Mouse (Mus musculus): ENCODE measurements around the gene Hist2h2aa1. TPM values are rescaled to one million over a fixed set of nuclear protein-coding genes. Genes with fewer than 3 reads are reported as not detected.
A peak's percentile ranks its signal among the peaks of the same experiment; 100 is the strongest.

Hist2h2aa1 gene
- total and polyA plus RNA-seq, 3 experiments: 0.64 to 1,515 (median 113) TPM

GRCm38 (mm10) chr3:96240799-96241197 is 4.5 kb upstream of the Hist2h2aa1 start:
- dilution Hi-C loops (cut with MboI; ENCODE audit: extremely low pct_ligation_motif_present, extremely low pct_unique_long_range_greater_than_20kb, low sequenced_read_pairs) (no loop called here), in situ Hi-C loops (cut with MboI; ENCODE audit: low pct_ligation_motif_present, low pct_unique_long_range_greater_than_20kb, low sequenced_read_pairs) (no loop called here)
- TF ChIP-seq NELFE (IDR thresholded peaks at IDR 0.05; ENCODE audit: low read depth, low read length): peak; percentile 32; the same call in 1 of the 2 replicates
- no peak for TF ChIP-seq MYC (IDR thresholded peaks at IDR 0.05; ENCODE audit: low read depth, low read length)
- no peak for TF ChIP-seq UBTF (IDR thresholded peaks at IDR 0.05; ENCODE audit: low read depth, low read length)
- no peak for TF ChIP-seq E2F4 (IDR thresholded peaks at IDR 0.05; ENCODE audit: insufficient replicate concordance, low read depth, low read length)
- no peak for TF ChIP-seq SIN3A (IDR thresholded peaks at IDR 0.05; ENCODE audit: low read length)
- H3K4me1 ChIP-seq (ENCODE audit: control insufficient read depth in 1 of 2, insufficient read depth in 2 of 2): peaks cover 10 to 42% of the 10 kb centered on the region in 2 experiments
- H3K4me3 ChIP-seq (replicated peaks in 1 of 3; ENCODE audit: low read depth in 2 of 3, low read length in 2 of 3, poor library complexity in 1 of 3): peak overlapping the region in 2 of 3 experiments; percentile 20 to 40
- no peaks in the 10 kb centered on the region for H3K79me2 ChIP-seq (replicated peaks; ENCODE audit: control insufficient read depth, extremely low read depth, insufficient read depth, poor library complexity, severe bottlenecking)
- no peaks in the 10 kb centered on the region for H3K36me3 ChIP-seq (replicated peaks in 1 of 2; ENCODE audit: control insufficient read depth in 1 of 2, insufficient read depth in 1 of 2, low read length in 1 of 2)
- H3K9ac ChIP-seq (ENCODE audit: insufficient read depth, low read depth): peak overlapping the region; percentile 95
- H3K4me2 ChIP-seq (ENCODE audit: insufficient read depth, low read depth, poor library complexity, severe bottlenecking): no peak overlapping the region
- H3K27ac ChIP-seq (ENCODE audit: insufficient read depth, low read depth): peak overlapping the region; percentile 57; the same call in 1 of the 2 replicates
- H3K27me3 ChIP-seq (replicated peaks): no peaks in the 10 kb centered on the region
- DNase-seq (ENCODE audit: extremely low read depth): no peak
- no peaks in the 10 kb centered on the region for H3K9me3 ChIP-seq (replicated peaks; ENCODE audit: low read length)

GRCm38 (mm10) chr3:96243921-96244572 is 1.2 kb upstream of the Hist2h2aa1 start:
- TF ChIP-seq GABPA (IDR thresholded peaks at IDR 0.05; ENCODE audit: insufficient replicate concordance, low read depth, low read length) (no peak), IRF4 (IDR thresholded peaks at IDR 0.05; ENCODE audit: low read depth, low read length) (peak; percentile 37; the same call in 1 of the 2 replicates), UBTF (IDR thresholded peaks at IDR 0.05; ENCODE audit: low read depth, low read length) (no peak), MAFK (IDR thresholded peaks at IDR 0.05; ENCODE audit: insufficient replicate concordance, low read length) (no peak), POLR2A (IDR thresholded peaks at IDR 0.05; ENCODE audit: low read depth, low read length) (no peak; the same call in 1 of the 2 replicates), MAX (IDR thresholded peaks at IDR 0.05; ENCODE audit: low read length) (peak; percentile 54), TBP (conservative IDR thresholded peaks at IDR 0.05; ENCODE audit: low read depth, low read length) (peak; percentile 58; the same call in 1 of the 2 replicates), ZMIZ1 (IDR thresholded peaks at IDR 0.05; ENCODE audit: low read depth, low read length) (peak; percentile 47; the same call in 1 of the 2 replicates), PAX5 (IDR thresholded peaks at IDR 0.05; ENCODE audit: low read length) (no peak), CHD1 (IDR thresholded peaks at IDR 0.05; ENCODE audit: low read depth, low read length) (peak; percentile 81; the same call in 1 of the 2 replicates), NELFE (IDR thresholded peaks at IDR 0.05; ENCODE audit: low read depth, low read length) (peak; percentile 53; the same call in 1 of the 2 replicates), MYC (IDR thresholded peaks at IDR 0.05; ENCODE audit: low read depth, low read length) (peak; percentile 84), EP300 (IDR thresholded peaks at IDR 0.05; ENCODE audit: low read length) (no peak), JUN (IDR thresholded peaks at IDR 0.05; ENCODE audit: insufficient read depth, low read depth, low read length) (no peak), ETS1 (conservative IDR thresholded peaks at IDR 0.05; ENCODE audit: low read depth, low read length) (no peak), CHD2 (IDR thresholded peaks at IDR 0.05; ENCODE audit: low read length) (no peak), TCF12 (IDR thresholded peaks at IDR 0.05; ENCODE audit: low read depth, low read length) (peak; percentile 55), MXI1 (IDR thresholded peaks at IDR 0.05; ENCODE audit: low read depth, low read length) (peak; percentile 92), SIN3A (IDR thresholded peaks at IDR 0.05; ENCODE audit: low read length) (peak; percentile 52; the same call in 1 of the 2 replicates), BHLHE40 (IDR thresholded peaks at IDR 0.05; ENCODE audit: low read depth, low read length) (no peak), ZC3H11A (IDR thresholded peaks at IDR 0.05; ENCODE audit: low read depth, low read length) (no peak), JUND (conservative IDR thresholded peaks at IDR 0.05; ENCODE audit: low read depth, low read length) (0 out of 2 replicates have a peak, but pooled peaks have one; percentile 5)
- dilution Hi-C loops (cut with MboI; ENCODE audit: extremely low pct_ligation_motif_present, extremely low pct_unique_long_range_greater_than_20kb, low sequenced_read_pairs) (no loop called here), in situ Hi-C loops (cut with MboI; ENCODE audit: low pct_ligation_motif_present, low pct_unique_long_range_greater_than_20kb, low sequenced_read_pairs) (no loop called here)
- peak overlapping the region; percentile 65 to 73 (median 66) for H3K4me3 ChIP-seq (replicated peaks in 1 of 3; ENCODE audit: low read depth in 2 of 3, low read length in 2 of 3, poor library complexity in 1 of 3)
- no peaks in the 10 kb centered on the region for H3K79me2 ChIP-seq (replicated peaks; ENCODE audit: control insufficient read depth, extremely low read depth, insufficient read depth, poor library complexity, severe bottlenecking)
- H3K27ac ChIP-seq (ENCODE audit: insufficient read depth, low read depth): peak overlapping the region; percentile 95
- no peaks in the 10 kb centered on the region for H3K27me3 ChIP-seq (replicated peaks)
- H3K9me3 ChIP-seq (replicated peaks; ENCODE audit: low read length): no peaks in the 10 kb centered on the region
- no peaks in the 10 kb centered on the region for H3K36me3 ChIP-seq (replicated peaks in 1 of 2; ENCODE audit: control insufficient read depth in 1 of 2, insufficient read depth in 1 of 2, low read length in 1 of 2)
- H3K4me2 ChIP-seq (ENCODE audit: insufficient read depth, low read depth, poor library complexity, severe bottlenecking): peak overlapping the region; percentile 59
- DNase-seq (ENCODE audit: extremely low read depth): peak; percentile 54
- peak overlapping the region; percentile 87 for H3K9ac ChIP-seq (ENCODE audit: insufficient read depth, low read depth)
- peaks cover 10 to 36% of the 10 kb centered on the region in 2 experiments for H3K4me1 ChIP-seq (ENCODE audit: control insufficient read depth in 1 of 2, insufficient read depth in 2 of 2)

All from CH12.LX (cell line).